Mouse (Mus musculus): ENCODE results near the gene Cd36.

Gene Cd36

DNA sequence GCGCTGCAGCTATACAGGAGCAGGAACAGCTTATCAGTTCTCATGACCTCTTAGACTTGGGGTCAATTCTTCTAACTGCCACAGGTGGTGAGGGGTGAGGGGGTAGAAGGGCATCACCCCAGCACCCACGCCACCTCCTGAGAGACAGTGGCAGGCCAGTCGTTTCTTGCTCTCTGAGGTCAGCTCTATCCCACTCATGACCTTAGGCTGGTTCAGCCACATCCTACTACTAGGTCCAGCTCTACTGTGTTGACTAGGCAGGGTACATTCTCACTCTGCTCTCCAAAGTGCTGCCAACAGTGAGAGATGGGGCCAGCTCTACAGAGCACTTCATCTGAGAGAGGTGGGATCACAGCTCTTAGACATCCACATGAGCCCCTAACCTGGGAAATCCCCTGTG, 30.2 kb downstream of the Cd36 start:
- DNase-seq (ENCODE audit: low spot score in 2 of 2): no peak

GRCm38 (mm10) chr5:17857871-17858270, 30.7 kb downstream of the Cd36 start:
- no peak for DNase-seq (ENCODE audit: low spot score in 2 of 2)

DNA sequence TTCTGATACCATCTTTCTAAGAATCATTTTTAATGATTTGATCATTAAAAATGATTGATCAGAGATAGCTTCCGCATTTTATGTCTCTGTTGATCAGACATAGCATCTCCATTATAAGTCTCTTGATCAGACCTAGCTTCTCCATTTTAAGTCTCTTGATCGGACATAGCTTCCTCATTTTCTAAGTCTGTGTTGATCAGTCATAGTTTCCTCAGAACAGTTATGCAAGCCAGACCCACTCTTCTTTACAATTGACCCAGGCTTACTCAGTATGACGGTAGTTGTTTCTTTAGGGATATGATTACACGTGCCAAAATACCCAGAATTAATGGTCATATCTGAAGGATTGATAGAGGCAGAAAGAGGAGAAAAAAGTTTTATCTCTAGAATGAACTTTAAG, 31.3 kb downstream of the Cd36 start:
- no peak for DNase-seq (ENCODE audit: low spot score in 2 of 2)

- no peak for DNase-seq (ENCODE audit: low spot score in 2 of 2)
Observed at GRCm38 (mm10) chr5:17854127-17854923, 34.3 kb downstream of the Cd36 start.

GRCm38 (mm10) chr5:17850582-17850981, 38.0 kb downstream of the Cd36 start:
- no peak for DNase-seq (ENCODE audit: low spot score in 2 of 2)

DNA sequence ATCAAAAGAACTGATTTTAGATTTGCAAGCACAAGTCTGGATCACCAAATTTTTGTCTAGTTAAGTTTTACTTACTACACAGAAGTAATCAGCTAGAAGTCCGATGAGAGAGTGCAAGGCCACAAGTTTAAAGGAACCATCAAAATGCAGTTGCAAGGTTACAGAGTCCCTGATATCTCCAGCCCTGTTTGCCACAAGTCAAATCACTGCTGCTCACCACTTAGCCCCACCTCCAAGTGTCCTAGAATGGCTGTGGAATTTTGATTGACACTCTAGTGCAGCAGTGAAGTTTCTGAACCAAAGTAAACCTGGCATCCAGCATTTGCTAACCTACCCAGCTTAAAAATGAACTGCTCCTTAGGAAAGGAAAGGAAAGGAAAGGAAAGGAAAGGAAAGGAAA, 39.0 kb downstream of the Cd36 start:
- peak; percentile 84 to 85 for DNase-seq (ENCODE audit: low spot score in 2 of 2)

DNA sequence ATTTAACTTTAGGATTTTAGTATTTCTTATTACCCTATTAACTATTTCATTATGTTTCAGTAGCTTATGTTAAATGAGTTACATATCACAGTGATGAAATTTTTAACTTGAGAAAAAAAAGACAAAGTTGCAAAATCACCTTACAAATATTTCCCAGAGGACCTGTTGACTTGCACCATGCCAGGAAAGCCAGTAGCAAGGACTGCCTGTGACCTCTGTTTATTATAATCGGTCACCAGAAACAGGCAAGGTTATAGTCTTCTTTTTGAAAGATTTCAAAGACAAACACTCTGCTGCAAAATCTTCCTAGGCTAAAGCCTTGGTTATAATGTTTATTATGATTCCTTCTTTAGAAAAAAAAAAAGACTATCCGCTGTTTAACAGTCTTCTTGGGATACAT, 39.9 kb downstream of the Cd36 start:
- peak in 1 of 2 experiments; percentile 1 for DNase-seq (ENCODE audit: low spot score in 2 of 2)

DNA sequence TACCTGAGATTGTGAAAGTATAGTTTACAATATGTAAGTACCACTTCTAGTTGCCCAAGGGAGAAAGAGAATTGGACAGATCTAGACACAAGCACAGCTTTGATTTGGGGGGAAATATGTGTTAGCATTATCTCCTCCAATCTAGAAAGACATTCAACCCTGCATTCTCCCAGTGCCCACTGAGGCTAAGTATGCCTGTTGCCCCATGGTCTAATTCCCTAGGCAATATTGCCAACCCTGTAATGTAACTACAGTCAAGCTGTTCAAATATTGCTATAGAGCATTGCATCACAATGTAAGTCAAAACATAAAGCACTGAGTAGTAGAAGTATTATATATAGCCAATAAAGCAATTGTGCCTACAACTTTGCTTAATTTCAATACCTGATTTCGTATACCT, 40.3 kb downstream of the Cd36 start:
- no peak for DNase-seq (ENCODE audit: low spot score in 2 of 2)

DNA sequence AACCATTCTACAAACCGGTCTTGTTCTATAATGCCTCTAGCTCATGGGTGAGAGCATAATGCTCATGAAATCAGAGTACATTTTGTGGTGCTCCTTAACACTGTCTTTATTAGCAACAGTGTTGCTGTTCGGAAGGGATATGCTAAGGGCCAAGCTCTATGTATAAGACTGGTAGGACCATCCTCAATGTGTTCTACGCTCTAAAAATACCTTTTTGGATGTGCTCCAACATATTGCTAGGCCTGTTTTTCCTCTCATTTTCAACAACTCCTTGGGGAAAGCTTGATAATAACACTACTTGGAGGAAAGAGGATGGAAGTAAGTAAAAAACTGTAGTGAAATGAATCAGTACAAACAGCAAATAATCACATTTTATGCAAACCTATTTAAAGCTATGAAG, 44.7 kb downstream of the Cd36 start:
- DNase-seq (ENCODE audit: low spot score in 2 of 2): no peak

DNA sequence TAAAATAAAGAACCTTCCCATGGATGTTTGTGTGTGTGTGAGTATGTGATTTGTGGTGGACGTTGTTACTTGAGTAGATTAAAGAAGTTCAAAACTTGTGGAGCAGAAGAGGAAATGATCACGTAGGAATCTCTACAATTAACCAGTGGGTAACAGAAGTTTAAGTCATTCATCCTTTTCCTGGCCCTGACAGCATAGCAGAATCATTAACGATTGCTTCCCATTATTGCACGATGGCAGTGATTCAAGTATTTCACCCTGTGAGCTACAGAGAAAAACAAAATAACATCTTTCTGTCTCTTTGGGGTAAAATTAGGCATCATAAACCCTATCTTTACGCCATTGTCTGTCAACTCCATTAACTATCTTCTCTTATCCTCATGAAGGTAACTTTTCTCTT, 45.3 kb downstream of the Cd36 start:
- DNase-seq (ENCODE audit: low spot score in 2 of 2): peak in 1 of 2 experiments; percentile 67

DNA sequence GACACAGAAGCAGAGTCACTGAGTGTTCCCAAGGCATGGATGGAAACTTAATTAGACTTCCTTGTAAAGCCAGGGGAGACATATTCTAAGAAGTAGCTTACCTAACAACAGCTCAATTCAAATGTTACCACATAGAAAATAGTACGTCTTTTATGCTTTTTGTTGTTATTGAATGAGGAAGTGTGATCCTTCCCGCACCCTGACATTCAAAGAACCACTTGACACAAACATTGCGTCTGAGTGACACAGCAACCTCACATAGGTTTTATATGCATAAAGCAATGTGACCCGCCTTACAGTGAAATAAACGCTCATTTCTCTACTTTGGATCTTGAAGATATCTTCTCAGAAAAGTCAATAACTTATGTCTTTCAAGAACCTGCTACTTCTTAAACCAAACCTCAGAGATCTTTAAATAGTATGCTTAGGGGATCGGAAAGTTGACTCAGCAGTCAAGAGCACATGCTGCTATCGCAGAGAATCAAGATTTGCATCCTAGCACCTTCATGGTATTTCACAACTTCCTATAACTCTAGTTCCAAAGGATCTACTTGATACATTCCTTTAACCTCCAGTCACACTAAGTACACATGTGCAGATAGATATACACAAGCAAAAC, 46.4 kb downstream of the Cd36 start:
- no peak for DNase-seq (ENCODE audit: low spot score in 2 of 2)

GRCm38 (mm10) chr5:17839549-17839948, 49.1 kb downstream of the Cd36 start:
- no peak for DNase-seq (ENCODE audit: low spot score in 2 of 2)

- peak in 1 of 2 experiments; percentile 58 for DNase-seq (ENCODE audit: low spot score in 2 of 2)
Observed at GRCm38 (mm10) chr5:17836408-17836807, 52.2 kb downstream of the Cd36 start.

DNA sequence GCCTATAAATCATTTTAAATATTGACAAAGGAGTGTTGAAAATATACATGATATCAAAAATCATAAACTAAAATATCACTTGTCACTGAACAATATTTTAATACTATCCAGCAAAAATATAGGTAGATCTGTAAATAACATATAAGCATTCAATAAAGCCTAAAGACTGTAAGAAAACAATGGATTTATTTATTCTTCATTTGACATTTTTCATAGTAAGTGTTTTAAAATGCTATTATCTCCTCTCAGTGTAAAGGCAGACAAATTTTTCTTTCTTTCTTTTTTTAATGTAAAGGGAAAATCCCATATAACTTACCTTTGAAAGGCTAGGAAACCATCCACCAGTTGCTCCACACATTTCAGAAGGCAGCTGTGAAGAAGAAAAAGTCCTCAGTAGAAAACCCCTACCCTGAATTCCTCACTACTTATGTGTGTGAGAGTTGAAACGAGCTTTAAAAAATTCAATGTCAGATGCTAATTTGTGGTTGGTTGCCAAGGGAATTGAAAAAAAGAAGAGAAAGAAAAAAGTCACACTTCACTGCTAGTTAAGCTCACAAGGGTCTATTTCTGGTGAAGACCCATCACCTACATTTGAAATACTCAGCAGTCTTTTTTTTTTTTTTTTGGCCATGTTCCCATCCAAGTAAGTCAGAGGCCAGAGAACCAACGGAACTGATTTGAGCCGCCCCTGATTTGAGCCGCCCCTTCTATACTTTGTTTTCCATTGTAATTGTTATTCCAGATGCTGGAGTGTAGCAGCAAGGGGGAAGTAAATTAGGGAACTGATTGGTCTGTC, 53.1 kb downstream of the Cd36 start:
- peak; percentile 70 to 83 for DNase-seq (ENCODE audit: low spot score in 2 of 2)

- DNase-seq (ENCODE audit: low spot score in 2 of 2): no peak
Observed at GRCm38 (mm10) chr5:17833797-17834196, 54.8 kb downstream of the Cd36 start.

- DNase-seq (ENCODE audit: low spot score in 2 of 2): no peak
Observed at GRCm38 (mm10) chr5:17830536-17830935, 58.1 kb downstream of the Cd36 start.

DNA sequence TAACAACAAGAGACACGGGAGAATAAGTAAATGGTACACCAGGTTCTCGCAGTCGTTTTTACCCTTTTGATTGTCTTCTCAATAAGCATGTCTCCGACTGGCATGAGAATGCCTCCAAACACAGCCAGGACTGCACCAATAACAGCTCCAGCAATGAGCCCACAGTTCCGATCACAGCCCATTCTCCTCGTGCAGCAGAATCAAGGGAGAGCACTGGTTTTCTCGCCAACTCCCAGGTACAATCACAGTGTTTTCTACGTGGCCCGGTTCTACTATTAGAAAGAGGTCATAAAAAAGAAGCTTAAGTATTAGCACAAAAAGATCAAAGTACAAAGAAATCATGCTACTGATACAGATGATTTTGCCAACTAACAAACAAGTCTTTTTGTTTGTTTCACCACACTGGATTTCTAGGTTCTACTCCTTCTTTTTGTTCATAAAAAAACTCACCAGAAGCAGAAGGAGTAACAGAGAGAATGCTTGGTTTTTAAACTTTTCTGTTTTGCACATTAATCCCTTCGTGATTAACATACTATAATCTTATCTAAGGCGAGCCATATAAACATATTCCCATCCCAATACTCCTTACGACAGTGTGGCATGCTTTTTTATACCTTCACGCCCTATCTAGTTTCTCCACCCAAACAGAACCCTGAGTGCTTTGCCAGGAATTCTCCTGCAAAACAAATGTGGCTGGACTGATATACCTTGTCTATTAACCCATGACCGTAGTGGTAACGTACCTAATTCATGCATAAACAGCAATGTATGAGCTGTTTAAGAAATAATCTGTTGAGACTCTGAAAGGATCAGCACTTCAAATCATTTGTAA, 59.7 kb downstream of the Cd36 start:
- no peak for DNase-seq (ENCODE audit: low spot score in 2 of 2)

DNA sequence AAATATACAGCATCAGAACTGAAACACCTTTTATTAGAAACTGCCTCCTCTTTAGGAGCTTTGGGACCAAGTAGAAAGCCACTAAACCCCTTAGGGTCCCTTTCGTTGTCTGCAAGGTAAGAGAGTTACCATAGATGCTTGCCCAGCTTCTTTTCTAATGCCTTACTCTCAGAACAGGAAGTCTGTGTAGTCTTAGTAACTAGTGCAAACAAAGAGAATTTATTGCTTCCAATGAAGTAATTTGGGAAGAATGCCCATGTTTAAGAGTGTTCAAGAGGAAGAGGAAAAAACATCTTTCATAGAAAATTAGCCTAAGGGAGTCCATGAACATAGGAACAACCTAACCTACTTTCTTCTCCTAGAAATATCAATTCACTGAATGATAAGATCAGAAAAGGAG, 67.2 kb downstream of the Cd36 start:
- no peak for DNase-seq (ENCODE audit: low spot score in 2 of 2)

DNA sequence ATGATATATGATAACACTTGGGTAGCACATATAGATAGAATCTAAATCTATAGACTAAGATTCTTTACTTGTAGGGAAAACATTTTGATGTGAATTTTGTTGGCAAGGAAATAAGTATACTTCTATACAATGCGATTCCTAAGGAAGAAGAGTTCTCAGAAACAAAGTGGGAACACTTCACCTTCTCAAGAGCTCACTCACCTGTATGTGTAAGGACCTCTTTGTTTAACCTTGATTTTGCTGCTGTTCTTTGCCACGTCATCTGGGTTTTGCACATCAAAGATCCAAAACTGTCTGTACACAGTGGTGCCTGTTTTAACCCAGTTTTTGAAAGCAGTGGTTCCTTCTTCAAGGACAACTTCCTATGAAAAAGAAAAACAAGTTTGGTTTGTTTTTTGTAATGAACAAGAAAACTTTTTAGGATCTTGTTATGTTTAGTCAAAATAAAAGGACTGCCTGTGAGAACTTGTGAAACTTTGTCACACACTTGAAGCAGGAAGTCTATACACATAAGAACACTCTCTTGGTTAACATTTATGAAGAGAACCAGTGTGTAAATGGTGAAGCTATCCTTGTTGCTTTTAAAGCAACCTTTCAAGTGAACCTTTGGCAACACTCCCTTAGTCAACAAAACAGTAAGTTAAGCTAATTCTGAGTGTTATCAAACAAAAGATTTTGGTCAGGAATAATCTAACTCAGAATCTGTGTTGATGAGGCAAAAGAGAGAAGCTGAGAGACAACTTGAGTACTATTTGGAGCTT, 68.2 kb downstream of the Cd36 start:
- no peak for DNase-seq (ENCODE audit: low spot score in 2 of 2)

- DNase-seq (ENCODE audit: low spot score in 2 of 2): no peak
Observed at GRCm38 (mm10) chr5:17816170-17816569, 72.4 kb downstream of the Cd36 start.

DNA sequence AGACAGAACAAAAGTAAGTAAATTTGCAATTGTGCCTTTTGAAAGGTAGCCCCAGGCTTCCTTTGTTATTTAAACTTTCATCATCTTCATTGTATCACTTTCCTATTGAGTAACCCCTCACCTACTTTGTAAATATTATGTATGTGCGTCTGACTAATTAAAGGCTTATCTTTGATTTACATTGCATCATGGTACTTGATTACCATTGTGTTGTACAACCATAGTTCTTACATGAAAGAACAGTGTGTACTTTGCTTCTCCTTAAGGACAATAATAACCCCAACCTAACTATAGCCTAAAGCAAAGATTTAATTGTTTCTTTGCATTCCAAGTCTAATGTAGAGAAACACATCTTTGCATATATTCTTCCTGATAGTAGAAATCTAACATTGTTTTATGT, 78.3 kb downstream of the Cd36 start:
- DNase-seq (ENCODE audit: low spot score in 2 of 2): no peak
